Mouse (Mus musculus): ENCODE measurements at regions not wholly inside any gene's neighbourhood (a gene's known extent, or its start where the extent isn't known, plus 50 kb on each side); places are given as distances from the start of the nearest gene placed in this dataset.

DNA sequence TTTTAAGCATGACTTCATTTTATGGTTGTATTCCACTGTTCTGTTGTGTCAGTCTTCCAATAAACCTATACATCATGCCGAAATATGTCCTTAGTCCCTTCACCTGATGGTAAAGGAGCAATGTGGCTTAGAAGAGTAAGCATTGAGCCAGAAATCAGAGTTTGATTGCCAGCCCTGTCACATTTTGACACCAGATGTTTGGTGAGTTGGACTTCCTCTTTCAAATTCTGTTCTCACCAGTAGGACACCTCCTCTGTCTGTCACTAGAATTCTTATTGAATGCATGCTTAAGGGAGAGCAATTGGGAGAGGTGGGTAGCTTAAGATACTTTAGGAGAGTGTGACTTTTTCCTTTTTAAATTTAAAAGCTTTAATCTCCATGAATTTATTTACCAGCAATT is 779.1 kb upstream of the Gm8797 start:
- ChIA-PET CTCF (no interaction called here), POLR2A (no interaction called here)
- DNase-seq (ENCODE audit: low read depth, low spot score) (no peak), ATAC-seq (no peak)
- in situ Hi-C loops (cut with MboI; ENCODE audit: low pct_unique_long_range_greater_than_20kb): no loop called here
- peaks cover 4% of the 10 kb centered on the region for H3K27me3 ChIP-seq
- no peak for TF ChIP-seq CTCF (IDR thresholded peaks at IDR 0.05)

DNA sequence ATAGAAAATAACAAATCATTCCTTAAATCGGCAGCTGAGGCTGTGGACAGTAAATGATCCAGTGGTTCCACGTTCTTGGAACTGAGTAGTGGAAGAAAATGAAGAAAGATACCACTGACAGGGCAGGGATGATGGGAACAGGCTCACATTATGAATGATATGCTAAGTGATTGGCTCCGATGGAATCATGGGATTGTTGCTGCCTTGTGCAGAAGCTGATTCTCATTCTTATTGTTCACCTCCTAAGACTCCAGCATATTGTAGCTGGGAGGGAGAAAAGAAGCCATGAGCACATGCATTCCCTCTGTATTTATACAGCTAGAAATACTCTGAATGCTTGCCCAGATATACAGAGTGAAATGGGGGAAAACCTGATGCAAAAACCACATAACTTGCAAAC is 777.3 kb upstream of the Gm8797 start:
- in situ Hi-C loops (cut with MboI; ENCODE audit: low pct_unique_long_range_greater_than_20kb): no loop called here
- ATAC-seq (no peak), DNase-seq (ENCODE audit: low read depth, low spot score) (no peak)
- ChIA-PET CTCF (no interaction called here), POLR2A (no interaction called here)
- peaks cover 4% of the 10 kb centered on the region for H3K27me3 ChIP-seq
- no peak for TF ChIP-seq CTCF (IDR thresholded peaks at IDR 0.05)

DNA sequence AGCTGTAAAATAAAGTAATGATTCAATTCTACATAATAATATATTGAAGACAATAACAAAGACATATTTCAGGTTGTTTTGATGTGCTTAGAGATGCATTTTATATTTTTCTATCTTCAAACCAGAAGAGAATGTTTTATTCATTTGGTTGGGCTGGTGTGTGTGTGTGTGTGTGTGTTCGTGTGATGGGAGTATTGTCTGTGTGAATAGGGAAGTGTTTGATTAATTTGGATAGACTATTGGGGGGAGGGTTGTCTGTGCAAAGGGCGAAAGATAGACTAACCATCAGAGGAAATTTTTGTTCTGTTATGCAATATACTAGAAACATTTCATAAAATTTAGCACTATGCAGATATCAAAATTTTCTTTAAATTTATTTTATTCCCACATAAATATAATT is 776.8 kb upstream of the Gm8797 start:
- ATAC-seq: no peak
- in situ Hi-C loops (cut with MboI; ENCODE audit: low pct_unique_long_range_greater_than_20kb): no loop called here
- ChIA-PET POLR2A (no interaction called here), CTCF (no interaction called here)
- TF ChIP-seq CTCF (IDR thresholded peaks at IDR 0.05): no peak
- DNase-seq (ENCODE audit: low read depth, low spot score): no peak
- H3K27me3 ChIP-seq: peaks cover 4% of the 10 kb centered on the region

DNA sequence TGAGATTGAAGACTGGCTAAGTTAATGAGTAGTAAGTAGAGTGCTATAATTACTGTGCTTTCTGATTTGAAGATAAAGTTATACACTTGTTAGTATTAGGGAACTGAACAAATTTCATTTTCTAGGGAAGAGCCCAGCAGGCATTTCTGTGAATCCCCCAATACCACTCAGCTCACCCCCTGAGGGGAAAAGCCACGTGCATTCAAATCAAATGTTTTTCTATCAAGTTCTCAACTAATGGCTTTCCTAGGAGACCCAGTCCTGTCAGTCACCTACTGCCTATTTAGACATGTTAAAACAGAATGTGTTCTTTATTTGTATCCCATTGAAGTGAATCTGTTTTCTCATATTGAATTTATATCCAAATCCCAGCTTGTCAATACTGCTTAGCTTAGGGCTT is 775.9 kb upstream of the Gm8797 start:
- peaks cover 4% of the 10 kb centered on the region for H3K27me3 ChIP-seq
- DNase-seq (ENCODE audit: low read depth, low spot score) (no peak), ATAC-seq (no peak)
- no peak for TF ChIP-seq CTCF (IDR thresholded peaks at IDR 0.05)
- in situ Hi-C loops (cut with MboI; ENCODE audit: low pct_unique_long_range_greater_than_20kb): no loop called here
- ChIA-PET POLR2A (no interaction called here), CTCF (no interaction called here)

DNA sequence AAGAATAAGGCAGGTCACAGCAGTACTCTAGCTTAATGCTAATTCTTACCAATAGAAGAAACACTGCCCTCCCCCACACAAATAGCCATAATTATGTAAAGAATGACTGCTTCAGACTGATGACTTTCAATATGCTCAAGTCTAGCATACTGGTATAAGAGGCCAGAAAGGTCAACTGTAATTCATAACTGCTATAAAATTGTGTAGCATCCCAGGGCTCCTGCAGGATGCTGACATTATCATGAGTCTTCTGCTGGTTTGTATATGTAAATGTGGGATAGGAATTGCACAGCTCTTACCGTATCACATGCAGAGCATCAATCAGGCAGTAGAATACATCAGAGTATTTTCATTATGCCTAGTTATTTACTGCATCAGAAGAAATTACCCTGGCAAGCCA is 774.3 kb upstream of the Gm8797 start:
- ChIA-PET POLR2A (no interaction called here), CTCF (no interaction called here)
- DNase-seq (ENCODE audit: low read depth, low spot score) (no peak), ATAC-seq (no peak)
- H3K27me3 ChIP-seq: peaks cover 4% of the 10 kb centered on the region
- in situ Hi-C loops (cut with MboI; ENCODE audit: low pct_unique_long_range_greater_than_20kb): no loop called here
- TF ChIP-seq CTCF (IDR thresholded peaks at IDR 0.05): no peak

DNA sequence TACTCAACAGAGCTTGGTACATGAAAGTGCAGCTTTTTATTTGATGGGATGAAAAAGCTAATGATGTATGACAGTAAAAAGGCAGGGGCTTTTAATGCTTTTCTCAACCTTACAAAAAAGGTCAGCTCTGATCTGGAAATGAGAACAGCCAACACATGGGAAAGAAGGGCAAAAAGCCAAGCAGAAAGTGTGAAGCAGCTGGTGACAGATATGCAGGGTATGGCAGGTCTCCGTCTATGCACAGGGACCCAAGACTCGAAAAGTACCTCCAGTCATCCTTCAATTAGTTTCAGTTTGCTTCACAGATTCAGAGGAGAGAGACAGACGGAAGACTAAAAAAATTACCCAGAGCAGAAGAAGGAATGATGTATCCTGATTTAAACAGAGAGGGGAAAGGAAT is 732.9 kb upstream of the Gm8797 start:
- ATAC-seq (no peak), DNase-seq (ENCODE audit: low read depth, low spot score) (no peak)
- TF ChIP-seq CTCF (IDR thresholded peaks at IDR 0.05): no peak
- CTCF ChIA-PET: no interaction called here
- H3K27me3 ChIP-seq: no peaks in the 10 kb centered on the region
- in situ Hi-C loops (cut with MboI; ENCODE audit: low pct_unique_long_range_greater_than_20kb): no loop called here
- POLR2A ChIA-PET: no interaction called here
